Mouse (Mus musculus) bone marrow macrophage, adult 2 months (primary cell): ENCODE measurements around the gene Gm29094.
"Not testable (repeated sequence)": the region's sequence is repeated elsewhere in the genome, so short reads cannot be mapped to it uniquely, and the experiment has no call there.

Source experiments
- CTCF ChIP-seq: IDR thresholded peaks from 2 replicates; pipeline ENCODE4 v1.5.1; 2012; ENCODE audit warnings: low read depth, mild to moderate bottlenecking, low read length, moderate library complexity
- POLR2A ChIP-seq: IDR thresholded peaks from 2 replicates; pipeline ENCODE4 v1.6.1; 2012; ENCODE audit warnings: mild to moderate bottlenecking, low read depth, low read length, borderline replicate concordance

- TF ChIP-seq CTCF, POLR2A: not testable (repeated sequence)
These were observed 38.0 kb downstream of the Gm29094 start for GRCm38 (mm10) chr9:89237131-89237530.
